Mouse (Mus musculus) gastrocnemius, adult 8-10 months (tissue): Measurements from ENCODE around the gene Olfr791. TPM values are rescaled to one million over a fixed set of nuclear protein-coding genes. Genes with fewer than 3 reads are reported as not detected.

Experiments
- DNase-seq, 2 experiments: peaks; one replicate each; pipeline ENCODE4 v3.0.0; 2022; ENCODE audit warnings: low spot score in 2 of 2
- total RNA-seq, 4 experiments: library from RNA; stranded (reverse); gene quantifications; 2 replicates each; pipeline ENCODE4 v1.2.4; 2022

The Olfr791 gene
- total RNA-seq: not detected

- DNase-seq: no peak
Measured at GRCm38 (mm10) chr10:129521492-129521891, at the start of gene Olfr791. Olfr791 (plus strand) TSS chr10:129521792.

GRCm38 (mm10) chr10:129473256-129473655 is 48.3 kb upstream of the Olfr791 start:
- no peak for DNase-seq

GRCm38 (mm10) chr10:129473723-129474122 is 47.9 kb upstream of the Olfr791 start:
- DNase-seq: no peak

- DNase-seq: no peak
Measured at GRCm38 (mm10) chr10:129484452-129484851, 37.1 kb upstream of the Olfr791 start, which contains the start of gene Olfr789. Olfr789 (plus strand) TSS chr10:129484752.

GRCm38 (mm10) chr10:129490101-129490500 is 31.5 kb upstream of the Olfr791 start:
- no peak for DNase-seq

GRCm38 (mm10) chr10:129498192-129498591 is 23.4 kb upstream of the Olfr791 start, which contains the start of gene Olfr790:
Olfr790 (plus strand) TSS chr10:129498492.
- no peak for DNase-seq

GRCm38 (mm10) chr10:129538862-129539261 is 17.3 kb downstream of the Olfr791 start, which contains the start of gene Olfr792:
Olfr792 (plus strand) TSS chr10:129539162.
- no peak for DNase-seq

GRCm38 (mm10) chr10:129549354-129549753 is 27.8 kb downstream of the Olfr791 start:
- DNase-seq: no peak

GRCm38 (mm10) chr10:129567355-129567754 is 45.8 kb downstream of the Olfr791 start, which contains the start of gene Olfr794:
Olfr794 (plus strand) TSS chr10:129567655.
- no peak for DNase-seq

- no peak for DNase-seq
Measured at GRCm38 (mm10) chr10:129577066-129577465, 55.5 kb downstream of the Olfr791 start.

Other genes starting within 250 kb of the Olfr791 start
- gene Olfr780, start 203.7 kb upstream of the Olfr791 start, total RNA-seq: not detected
- gene Olfr781, start 192.9 kb upstream of the Olfr791 start, total RNA-seq: not detected
- not detected for gene Olfr782, start 172.9 kb upstream of the Olfr791 start, total RNA-seq
- gene Olfr784, start 137.7 kb upstream of the Olfr791 start, total RNA-seq: not detected
- not detected for gene Olfr785, start 116.4 kb upstream of the Olfr791 start, total RNA-seq
- gene Olfr786, start 94.5 kb upstream of the Olfr791 start, total RNA-seq: not detected
- gene Olfr787, start 59.9 kb upstream of the Olfr791 start, total RNA-seq: not detected
- not detected for gene Olfr788, start 50.8 kb upstream of the Olfr791 start, total RNA-seq
- gene Olfr789, start 37.0 kb upstream of the Olfr791 start, total RNA-seq: not detected
- gene Olfr790, start 23.3 kb upstream of the Olfr791 start, total RNA-seq: not detected
- not detected for gene Olfr792, start 17.4 kb downstream of the Olfr791 start, total RNA-seq
- not detected for gene Olfr794, start 45.9 kb downstream of the Olfr791 start, total RNA-seq
- not detected for gene Olfr796, start 90.8 kb downstream of the Olfr791 start, total RNA-seq
- gene Olfr798, start 106.1 kb downstream of the Olfr791 start, total RNA-seq: not detected
- gene Olfr799, start 115.7 kb downstream of the Olfr791 start, total RNA-seq: not detected
- gene Olfr800, start 135.9 kb downstream of the Olfr791 start, total RNA-seq: not detected
- gene Olfr801, start 152.1 kb downstream of the Olfr791 start, total RNA-seq: not detected
- gene Olfr802, start 166.4 kb downstream of the Olfr791 start, total RNA-seq: not detected
- gene Olfr803, start 172.5 kb downstream of the Olfr791 start, total RNA-seq: not detected
- not detected for gene Olfr804, start 181.4 kb downstream of the Olfr791 start, total RNA-seq
- not detected for gene Olfr805, start 207.6 kb downstream of the Olfr791 start, total RNA-seq
- not detected for gene Olfr806, start 220.1 kb downstream of the Olfr791 start, total RNA-seq
- not detected for gene Olfr807, start 236.0 kb downstream of the Olfr791 start, total RNA-seq
- gene Olfr808, start 243.7 kb downstream of the Olfr791 start, total RNA-seq: not detected